8 mouse cellular contexts compared by ENCODE assay signal in genomic region chr9:65587270-65587572, GRCm38 (mm10). TPM values are rescaled to one million over a fixed set of nuclear protein-coding genes. Genes with fewer than 3 reads are reported as not detected.
A peak's percentile ranks its signal among the peaks of the same experiment; 100 is the strongest.
DNase-seq lines count a peak whose midpoint lies in the region; ATAC-seq and TF ChIP-seq lines count a peak whose summit lies in the region.

No protein-coding gene starts in this region.

- TF ChIP-seq POLR2A in cortical plate, adult 2 months (IDR thresholded peaks at IDR 0.05; ENCODE audit: extremely low read depth, insufficient read depth, low read length) = no peak

- no peak; the same call in 1 of the 2 replicates for ATAC-seq in kidney, embryonic 14.5 days (ENCODE audit: low FRiP score, low TSS enrichment)
- peak; percentile 27 for ATAC-seq in inflammation-experienced regulatory T-cells, adult 6 months
- no peak for ATAC-seq in midbrain, embryonic 15.5 days (replicated peaks)
- no peak for ATAC-seq in monocyte, adult 5-6 weeks (replicated peaks; ENCODE audit: insufficient number of reproducible peaks, low FRiP score, low TSS enrichment, poor library complexity, severe bottlenecking)

- no peak for DNase-seq in kidney, adult 18-20 months
- no peak for DNase-seq in urinary bladder, postnatal 36 days (ENCODE audit: low spot score in 2 of 2)
- no peak for DNase-seq in spleen, postnatal 14 days (ENCODE audit: low spot score in 2 of 2)

- peak overlapping the region; percentile 58 for H3K4me3 ChIP-seq in kidney, embryonic 14.5 days (ENCODE audit: low read length)
- peak overlapping the region; percentile 29 for H3K4me3 ChIP-seq in cortical plate, adult 2 months (ENCODE audit: insufficient read depth, low read length)
- peak overlapping the region; percentile 54 for H3K4me3 ChIP-seq in midbrain, embryonic 15.5 days

- no peaks in the 10 kb centered on the region for H3K9me3 ChIP-seq in kidney, embryonic 14.5 days (ENCODE audit: control insufficient read depth, low read length)
- no peaks in the 10 kb centered on the region for H3K9me3 ChIP-seq in midbrain, embryonic 15.5 days

- H3K27ac ChIP-seq in kidney, embryonic 14.5 days (ENCODE audit: low read depth, low read length) = no peak overlapping the region
- no peak overlapping the region for H3K27ac ChIP-seq in cortical plate, adult 2 months (ENCODE audit: insufficient read depth, low read length)
- H3K27ac ChIP-seq in midbrain, embryonic 15.5 days = no peak overlapping the region

- WGBS in kidney, embryonic 14.5 days = 0% methylated on average over 6 of the region's 6 CpGs
- 0% methylated on average over 6 of the region's 6 CpGs for WGBS in midbrain, embryonic 15.5 days

- H3K4me1 ChIP-seq in kidney, embryonic 14.5 days (ENCODE audit: control insufficient read depth, insufficient read depth, low read length) = peaks cover 12% of the 10 kb centered on the region
- H3K4me1 ChIP-seq in cortical plate, adult 2 months (ENCODE audit: control insufficient read depth, insufficient read depth, low read length) = no peaks in the 10 kb centered on the region
- peaks cover 23% of the 10 kb centered on the region for H3K4me1 ChIP-seq in midbrain, embryonic 15.5 days

- TF ChIP-seq CTCF in cortical plate, adult 2 months (IDR thresholded peaks at IDR 0.05; ENCODE audit: extremely low read depth, insufficient read depth, low read length) = no peak

- H3K36me3 ChIP-seq in kidney, embryonic 14.5 days (ENCODE audit: control insufficient read depth, insufficient read depth, low read length) = peaks cover 18% of the 10 kb centered on the region
- no peaks in the 10 kb centered on the region for H3K36me3 ChIP-seq in midbrain, embryonic 15.5 days (replicated peaks)

- no peaks in the 10 kb centered on the region for H3K27me3 ChIP-seq in kidney, embryonic 14.5 days (ENCODE audit: control insufficient read depth, insufficient read depth, low read length)
- H3K27me3 ChIP-seq in midbrain, embryonic 15.5 days (replicated peaks) = 0 out of 2 replicates have a peak, but pooled peaks cover 6% of the 10 kb centered on the region

- H3K9ac ChIP-seq in kidney, embryonic 14.5 days (ENCODE audit: low read depth, low read length) = peak overlapping the region; percentile 77
- peak overlapping the region; percentile 50; the same call in 1 of the 2 replicates for H3K9ac ChIP-seq in midbrain, embryonic 15.5 days

- H3K4me2 ChIP-seq in kidney, embryonic 14.5 days (replicated peaks; ENCODE audit: low read depth, low read length) = peak overlapping the region; percentile 98
- peak overlapping the region; percentile 100 for H3K4me2 ChIP-seq in midbrain, embryonic 15.5 days

RNA-seq across cellular contexts. Expression of gene Pif1, which starts 0.3 kb away (rescaled TPM):
- polyA plus RNA-seq in kidney, embryonic 14.5 days (2014; fragmentation: Nextera tagmentation; extraction: Ambion mirVana) = 9.7 and 12.5 TPM in 2 replicates
- polyA plus RNA-seq in cortical plate, adult 2 months (2012; rRNA removed) = 0.11 and 0.23 TPM in 2 replicates
- 1 to 10 TPM in 2 of 3 experiments, under 1 TPM in 1; 0.32 to 7.4 (median 1.1) TPM for polyA plus RNA-seq in inflammation-experienced regulatory T-cells, adult 6 months (2017; shearing (Covaris generic))
- 2.3 and 2.7 TPM in 2 replicates for polyA plus RNA-seq in midbrain, embryonic 15.5 days (2015; fragmentation: Nextera tagmentation; extraction: Ambion mirVana)
- 0.21 TPM in 1 of 3 replicates, not detected in the others for total RNA-seq in monocyte, adult 5-6 weeks (2017)

RNA-seq across cellular contexts. Expression of gene Plekho2, which starts 7.4 kb away (rescaled TPM):
- 10.8 and 14.1 TPM in 2 replicates for polyA plus RNA-seq in kidney, embryonic 14.5 days (2014; fragmentation: Nextera tagmentation; extraction: Ambion mirVana)
- 15.3 and 15.4 TPM in 2 replicates for polyA plus RNA-seq in cortical plate, adult 2 months (2012; rRNA removed)
- 10 to 100 TPM; 44.8 to 84.9 (median 55.9) TPM for polyA plus RNA-seq in inflammation-experienced regulatory T-cells, adult 6 months (2017; shearing (Covaris generic))
- polyA plus RNA-seq in midbrain, embryonic 15.5 days (2015; fragmentation: Nextera tagmentation; extraction: Ambion mirVana) = 4.5 and 5.0 TPM in 2 replicates
- 103 to 136 TPM (median 112 TPM) in 3 replicates for total RNA-seq in monocyte, adult 5-6 weeks (2017)

RNA-seq across cellular contexts. Expression of gene Rbpms2, which starts 42.2 kb away (rescaled TPM):
- polyA plus RNA-seq in kidney, embryonic 14.5 days (2014; fragmentation: Nextera tagmentation; extraction: Ambion mirVana) = 22.4 and 29.1 TPM in 2 replicates
- polyA plus RNA-seq in cortical plate, adult 2 months (2012; rRNA removed) = 4.0 and 4.9 TPM in 2 replicates
- polyA plus RNA-seq in inflammation-experienced regulatory T-cells, adult 6 months (2017; shearing (Covaris generic)) = 1 to 10 TPM in 1 of 3 experiments, not detected in 2; 1.0 TPM
- 3.6 and 3.8 TPM in 2 replicates for polyA plus RNA-seq in midbrain, embryonic 15.5 days (2015; fragmentation: Nextera tagmentation; extraction: Ambion mirVana)
- total RNA-seq in monocyte, adult 5-6 weeks (2017) = 0.48 to 4.1 TPM (median 0.53 TPM) in 3 replicates
